Mouse (Mus musculus): ENCODE results near the gene Smox. TPM values are rescaled to one million over a fixed set of nuclear protein-coding genes. Genes with fewer than 3 reads are reported as not detected.

The Smox gene
- polyA plus RNA-seq, 1 experiment from 2014 or later = 21.2 TPM

GRCm38 (mm10) chr2:131488261-131488660 lies 3.0 kb upstream of the Smox start:
- WGBS = 74% methylated on average over 4 of the region's 4 CpGs
- Histone ChIP-seq H3K4me2 (ENCODE audit: low read length) (no peak overlapping the region), H3K9ac (ENCODE audit: low read length) (no peak overlapping the region), H3K36me3 (ENCODE audit: control insufficient read depth, insufficient read depth, low read length) (no peaks in the 10 kb centered on the region), H3K27ac (ENCODE audit: low read depth) (no peak overlapping the region), H3K27me3 (replicated peaks; ENCODE audit: control insufficient read depth, insufficient read depth, low read length) (no peaks in the 10 kb centered on the region), H3K9me3 (ENCODE audit: control insufficient read depth, low read length) (no peaks in the 10 kb centered on the region), H3K4me1 (replicated peaks; ENCODE audit: control insufficient read depth, insufficient read depth, low read length) (0 out of 2 replicates have a peak, but pooled peaks cover 8% of the 10 kb centered on the region), H3K4me3 (ENCODE audit: low read depth, low read length) (no peak overlapping the region)
- ATAC-seq (replicated peaks; ENCODE audit: low FRiP score, low TSS enrichment, low read depth) = no peak
- DNase-seq (ENCODE audit: low spot score) = no peak

- ATAC-seq (replicated peaks; ENCODE audit: low FRiP score, low TSS enrichment, low read depth) = no peak
- DNase-seq (ENCODE audit: low spot score) = no peak
- no peaks in the 10 kb centered on the region for H3K27me3 ChIP-seq (replicated peaks; ENCODE audit: control insufficient read depth, insufficient read depth, low read length)
- no peak overlapping the region for H3K9ac ChIP-seq (ENCODE audit: low read length)
- H3K4me1 ChIP-seq (replicated peaks; ENCODE audit: control insufficient read depth, insufficient read depth, low read length) = peaks cover 8% of the 10 kb centered on the region; the same call in 1 of the 2 replicates
- no peaks in the 10 kb centered on the region for H3K9me3 ChIP-seq (ENCODE audit: control insufficient read depth, low read length)
- H3K4me2 ChIP-seq (ENCODE audit: low read length) = no peak overlapping the region
- H3K36me3 ChIP-seq (ENCODE audit: control insufficient read depth, insufficient read depth, low read length) = no peaks in the 10 kb centered on the region
- 86% methylated on average over 2 of the region's 2 CpGs for WGBS
- no peak overlapping the region for H3K27ac ChIP-seq (ENCODE audit: low read depth)
- H3K4me3 ChIP-seq (ENCODE audit: low read depth, low read length) = no peak overlapping the region
Observed at GRCm38 (mm10) chr2:131488870-131489269, 2.4 kb upstream of the Smox start.

- Histone ChIP-seq H3K4me3 (ENCODE audit: low read depth, low read length) (no peak overlapping the region), H3K9me3 (ENCODE audit: control insufficient read depth, low read length) (no peaks in the 10 kb centered on the region), H3K4me2 (ENCODE audit: low read length) (no peak overlapping the region), H3K36me3 (ENCODE audit: control insufficient read depth, insufficient read depth, low read length) (no peaks in the 10 kb centered on the region), H3K9ac (ENCODE audit: low read length) (no peak overlapping the region), H3K27ac (ENCODE audit: low read depth) (no peak overlapping the region), H3K27me3 (replicated peaks; ENCODE audit: control insufficient read depth, insufficient read depth, low read length) (no peaks in the 10 kb centered on the region), H3K4me1 (replicated peaks; ENCODE audit: control insufficient read depth, insufficient read depth, low read length) (peaks cover 8% of the 10 kb centered on the region; the same call in 1 of the 2 replicates)
- WGBS = 60% methylated on average over 4 of the region's 4 CpGs
- no peak for DNase-seq (ENCODE audit: low spot score)
- ATAC-seq (replicated peaks; ENCODE audit: low FRiP score, low TSS enrichment, low read depth) = no peak
Observed at GRCm38 (mm10) chr2:131489591-131489990, 1.7 kb upstream of the Smox start.

GRCm38 (mm10) chr2:131491707-131492595 lies 655 bp downstream of the Smox start:
- peak overlapping the region; percentile 60; the same call in 1 of the 2 replicates for H3K27ac ChIP-seq (ENCODE audit: low read depth)
- H3K4me1 ChIP-seq (replicated peaks; ENCODE audit: control insufficient read depth, insufficient read depth, low read length) = peaks cover 8% of the 10 kb centered on the region; the same call in 1 of the 2 replicates
- no peaks in the 10 kb centered on the region for H3K27me3 ChIP-seq (replicated peaks; ENCODE audit: control insufficient read depth, insufficient read depth, low read length)
- H3K4me3 ChIP-seq (ENCODE audit: low read depth, low read length) = peak overlapping the region; percentile 76
- no peaks in the 10 kb centered on the region for H3K9me3 ChIP-seq (ENCODE audit: control insufficient read depth, low read length)
- WGBS = under 1% methylated on average over 86 of the region's 102 CpGs
- ATAC-seq (replicated peaks; ENCODE audit: low FRiP score, low TSS enrichment, low read depth) (peak; percentile 96), DNase-seq (ENCODE audit: low spot score) (peak; percentile 84)
- H3K9ac ChIP-seq (ENCODE audit: low read length) = peak overlapping the region; percentile 84
- peak overlapping the region; percentile 70 for H3K4me2 ChIP-seq (ENCODE audit: low read length)
- H3K36me3 ChIP-seq (ENCODE audit: control insufficient read depth, insufficient read depth, low read length) = no peaks in the 10 kb centered on the region

- Histone ChIP-seq H3K27me3 (replicated peaks; ENCODE audit: control insufficient read depth, insufficient read depth, low read length) (no peaks in the 10 kb centered on the region), H3K4me2 (ENCODE audit: low read length) (peak overlapping the region; percentile 70), H3K4me3 (ENCODE audit: low read depth, low read length) (peak overlapping the region; percentile 76), H3K4me1 (replicated peaks; ENCODE audit: control insufficient read depth, insufficient read depth, low read length) (peaks cover 8% of the 10 kb centered on the region; the same call in 1 of the 2 replicates), H3K9ac (ENCODE audit: low read length) (peak overlapping the region; percentile 84), H3K9me3 (ENCODE audit: control insufficient read depth, low read length) (no peaks in the 10 kb centered on the region), H3K36me3 (ENCODE audit: control insufficient read depth, insufficient read depth, low read length) (no peaks in the 10 kb centered on the region), H3K27ac (ENCODE audit: low read depth) (0 out of 2 replicates have a peak overlapping the region, but pooled peaks have one; percentile 60)
- DNase-seq (ENCODE audit: low spot score) (peak; percentile 70), ATAC-seq (replicated peaks; ENCODE audit: low FRiP score, low TSS enrichment, low read depth) (no peak)
- WGBS = 14% methylated on average over 10 of the region's 10 CpGs
Observed at GRCm38 (mm10) chr2:131492596-131493139, 1.4 kb downstream of the Smox start.

- Histone ChIP-seq H3K27ac (ENCODE audit: low read depth) (no peak overlapping the region), H3K4me3 (ENCODE audit: low read depth, low read length) (no peak overlapping the region), H3K4me2 (ENCODE audit: low read length) (no peak overlapping the region), H3K9me3 (ENCODE audit: control insufficient read depth, low read length) (no peaks in the 10 kb centered on the region), H3K9ac (ENCODE audit: low read length) (no peak overlapping the region), H3K4me1 (replicated peaks; ENCODE audit: control insufficient read depth, insufficient read depth, low read length) (peaks cover 8% of the 10 kb centered on the region; the same call in 1 of the 2 replicates), H3K36me3 (ENCODE audit: control insufficient read depth, insufficient read depth, low read length) (no peaks in the 10 kb centered on the region), H3K27me3 (replicated peaks; ENCODE audit: control insufficient read depth, insufficient read depth, low read length) (no peaks in the 10 kb centered on the region)
- WGBS = 69% methylated on average over 5 of the region's 5 CpGs
- ATAC-seq (replicated peaks; ENCODE audit: low FRiP score, low TSS enrichment, low read depth) = no peak
- DNase-seq (ENCODE audit: low spot score) = no peak
Observed at GRCm38 (mm10) chr2:131493446-131493845, 2.1 kb downstream of the Smox start.

- no peaks in the 10 kb centered on the region for H3K36me3 ChIP-seq (ENCODE audit: control insufficient read depth, insufficient read depth, low read length)
- no peaks in the 10 kb centered on the region for H3K27me3 ChIP-seq (replicated peaks; ENCODE audit: control insufficient read depth, insufficient read depth, low read length)
- 81% methylated on average over 3 of the region's 3 CpGs for WGBS
- no peaks in the 10 kb centered on the region for H3K9me3 ChIP-seq (ENCODE audit: control insufficient read depth, low read length)
- no peak for ATAC-seq (replicated peaks; ENCODE audit: low FRiP score, low TSS enrichment, low read depth)
- no peak for DNase-seq (ENCODE audit: low spot score)
- peaks cover 8% of the 10 kb centered on the region; the same call in 1 of the 2 replicates for H3K4me1 ChIP-seq (replicated peaks; ENCODE audit: control insufficient read depth, insufficient read depth, low read length)
- H3K9ac ChIP-seq (ENCODE audit: low read length) = no peak overlapping the region
- no peak overlapping the region for H3K4me2 ChIP-seq (ENCODE audit: low read length)
- H3K4me3 ChIP-seq (ENCODE audit: low read depth, low read length) = no peak overlapping the region
- no peak overlapping the region for H3K27ac ChIP-seq (ENCODE audit: low read depth)
Observed at GRCm38 (mm10) chr2:131495256-131495655, 4.0 kb downstream of the Smox start.

- H3K4me1 ChIP-seq (replicated peaks; ENCODE audit: control insufficient read depth, insufficient read depth, low read length) = peaks cover 8% of the 10 kb centered on the region; the same call in 1 of the 2 replicates
- H3K9ac ChIP-seq (ENCODE audit: low read length) = no peak overlapping the region
- no peak overlapping the region for H3K4me2 ChIP-seq (ENCODE audit: low read length)
- H3K4me3 ChIP-seq (ENCODE audit: low read depth, low read length) = no peak overlapping the region
- DNase-seq (ENCODE audit: low spot score) (no peak), ATAC-seq (replicated peaks; ENCODE audit: low FRiP score, low TSS enrichment, low read depth) (no peak)
- H3K9me3 ChIP-seq (ENCODE audit: control insufficient read depth, low read length) = no peaks in the 10 kb centered on the region
- H3K27me3 ChIP-seq (replicated peaks; ENCODE audit: control insufficient read depth, insufficient read depth, low read length) = no peaks in the 10 kb centered on the region
- H3K36me3 ChIP-seq (ENCODE audit: control insufficient read depth, insufficient read depth, low read length) = no peaks in the 10 kb centered on the region
- no peak overlapping the region for H3K27ac ChIP-seq (ENCODE audit: low read depth)
- 86% methylated on average over 5 of the region's 5 CpGs for WGBS
Observed at GRCm38 (mm10) chr2:131496125-131496820, 5.0 kb downstream of the Smox start.
